Mouse (Mus musculus): ENCODE measurements around the gene Ell.

The Ell gene

DNA sequence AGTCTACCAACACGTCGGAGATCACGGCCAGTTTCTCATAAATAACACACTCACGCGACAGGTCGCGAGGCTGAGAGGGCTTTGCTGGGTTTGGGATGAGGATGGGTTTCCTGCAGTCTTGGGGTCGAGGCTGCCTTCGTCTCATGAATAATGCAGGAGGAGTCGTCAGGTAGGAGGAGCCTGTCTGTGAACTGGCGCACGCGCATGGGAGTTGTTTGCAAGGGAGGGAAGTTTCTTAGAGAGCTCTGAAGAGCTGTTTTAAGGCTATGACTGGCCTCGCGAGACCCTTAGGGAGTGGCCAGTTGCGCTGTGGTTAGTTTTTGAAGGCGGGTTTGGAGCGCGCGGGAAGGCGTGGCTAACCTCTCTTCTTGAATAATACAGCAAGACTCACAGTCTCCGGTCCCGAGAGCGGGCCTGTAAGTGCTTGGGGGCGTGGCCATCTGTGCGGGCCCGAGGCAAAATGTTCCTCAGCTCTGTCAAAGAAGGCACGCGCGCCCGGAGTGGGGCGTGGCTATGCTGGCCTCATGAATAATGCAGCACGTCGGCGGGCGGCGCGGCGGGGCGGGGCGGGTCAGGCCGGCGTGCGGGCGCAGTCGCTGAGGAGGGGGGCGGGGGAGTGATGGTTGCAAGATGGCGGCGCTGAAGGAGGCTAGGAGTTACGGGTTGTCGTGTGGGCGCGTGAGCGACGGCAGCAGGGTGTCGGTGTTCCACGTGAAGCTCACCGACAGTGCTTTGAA is at the start of gene Ell:
TSS of gene Ell (plus strand) at position 381 of the 737 bp plus-strand sequence.
- peak; percentile 100 for DNase-seq

DNA sequence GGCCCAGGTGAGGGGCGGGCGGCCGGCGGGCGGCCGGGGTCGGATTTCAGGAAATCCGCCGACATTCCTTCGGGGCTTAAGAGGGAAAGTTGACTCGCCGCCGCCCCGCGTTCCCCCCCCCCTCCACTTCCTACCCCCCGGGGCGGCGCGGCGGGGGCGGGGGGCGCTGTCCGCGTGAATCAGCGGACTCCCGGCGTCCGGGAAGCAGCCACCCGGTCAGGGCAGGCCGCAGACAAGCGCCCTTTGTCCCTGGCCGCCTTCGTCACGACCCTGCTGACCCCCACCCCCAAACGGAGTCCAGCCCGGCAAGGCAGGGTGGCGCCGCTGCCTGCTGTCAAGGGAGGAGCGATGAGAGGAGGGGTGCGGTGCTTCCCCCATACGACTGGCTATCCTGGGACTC is 49.7 kb upstream of the Ell start:
- DNase-seq = no peak

DNA sequence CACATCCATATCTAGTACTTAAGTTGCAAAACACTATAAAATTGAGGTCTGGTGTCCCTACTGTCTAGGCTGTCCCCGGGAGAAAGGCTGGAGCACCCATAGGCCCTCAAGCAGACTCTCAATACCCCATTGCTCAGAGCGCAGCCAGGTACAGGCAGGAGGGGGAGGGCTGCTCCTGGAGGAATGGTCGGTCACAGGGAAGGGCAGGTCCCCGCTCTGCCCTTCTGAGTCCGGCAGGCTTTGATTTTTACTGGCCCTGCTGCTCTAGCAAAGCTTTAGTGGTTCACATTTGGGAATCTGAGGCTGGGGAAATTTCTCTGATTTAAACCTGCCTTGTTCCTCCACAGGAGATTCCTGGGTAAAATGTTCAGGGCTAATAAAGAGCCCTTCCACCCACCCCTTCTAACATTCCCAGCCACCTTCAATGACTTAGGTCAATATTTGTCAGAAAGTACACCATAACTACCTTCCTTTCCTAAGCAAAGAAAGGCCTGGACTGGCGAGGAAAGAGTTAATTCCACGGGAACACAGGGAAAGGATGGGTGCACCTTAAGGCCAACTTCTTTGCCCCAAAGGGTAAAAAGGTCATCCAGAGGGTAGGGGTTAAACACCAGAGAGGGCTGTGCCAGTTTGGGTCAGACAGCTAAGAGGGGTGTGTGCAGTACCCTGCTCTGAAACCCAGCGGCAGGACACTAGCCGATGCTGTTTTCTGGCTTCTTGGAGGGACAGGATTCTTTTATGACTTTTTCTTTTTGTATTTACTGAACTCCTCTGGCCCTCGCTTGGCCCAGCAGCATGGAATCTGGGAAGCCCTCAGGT is 49.0 kb upstream of the Ell start:
- no peak for DNase-seq

DNA sequence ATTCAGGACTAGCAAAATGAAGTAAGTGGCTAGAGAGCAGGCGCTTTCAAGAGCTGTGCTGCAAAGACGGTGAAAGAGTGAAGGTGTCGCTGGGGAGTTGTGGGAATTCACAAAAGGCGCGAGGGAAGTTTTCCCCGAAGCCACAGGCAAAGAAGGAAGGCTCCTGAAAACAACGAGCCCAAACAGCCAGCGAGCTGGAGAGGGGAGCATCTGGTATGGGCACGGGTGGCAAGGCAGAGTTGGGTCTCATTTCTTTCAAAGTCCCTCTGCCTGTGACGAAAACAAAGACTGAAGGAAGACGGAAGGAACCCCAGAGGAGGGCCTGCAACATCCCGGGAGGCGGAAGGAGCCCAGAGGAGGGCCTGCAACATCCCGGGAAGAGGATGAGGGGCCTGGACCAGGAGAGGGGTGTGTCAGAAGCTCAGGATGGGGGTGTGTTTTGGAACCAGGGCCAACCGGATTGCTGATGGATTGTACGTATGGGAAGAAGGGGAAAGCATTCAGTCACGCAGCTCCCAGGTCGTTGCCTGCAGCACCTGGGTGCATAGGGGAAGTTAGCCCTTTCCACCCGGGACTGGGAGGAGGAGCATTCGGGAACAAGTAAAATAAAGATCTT is 48.3 kb upstream of the Ell start:
- DNase-seq = no peak

DNA sequence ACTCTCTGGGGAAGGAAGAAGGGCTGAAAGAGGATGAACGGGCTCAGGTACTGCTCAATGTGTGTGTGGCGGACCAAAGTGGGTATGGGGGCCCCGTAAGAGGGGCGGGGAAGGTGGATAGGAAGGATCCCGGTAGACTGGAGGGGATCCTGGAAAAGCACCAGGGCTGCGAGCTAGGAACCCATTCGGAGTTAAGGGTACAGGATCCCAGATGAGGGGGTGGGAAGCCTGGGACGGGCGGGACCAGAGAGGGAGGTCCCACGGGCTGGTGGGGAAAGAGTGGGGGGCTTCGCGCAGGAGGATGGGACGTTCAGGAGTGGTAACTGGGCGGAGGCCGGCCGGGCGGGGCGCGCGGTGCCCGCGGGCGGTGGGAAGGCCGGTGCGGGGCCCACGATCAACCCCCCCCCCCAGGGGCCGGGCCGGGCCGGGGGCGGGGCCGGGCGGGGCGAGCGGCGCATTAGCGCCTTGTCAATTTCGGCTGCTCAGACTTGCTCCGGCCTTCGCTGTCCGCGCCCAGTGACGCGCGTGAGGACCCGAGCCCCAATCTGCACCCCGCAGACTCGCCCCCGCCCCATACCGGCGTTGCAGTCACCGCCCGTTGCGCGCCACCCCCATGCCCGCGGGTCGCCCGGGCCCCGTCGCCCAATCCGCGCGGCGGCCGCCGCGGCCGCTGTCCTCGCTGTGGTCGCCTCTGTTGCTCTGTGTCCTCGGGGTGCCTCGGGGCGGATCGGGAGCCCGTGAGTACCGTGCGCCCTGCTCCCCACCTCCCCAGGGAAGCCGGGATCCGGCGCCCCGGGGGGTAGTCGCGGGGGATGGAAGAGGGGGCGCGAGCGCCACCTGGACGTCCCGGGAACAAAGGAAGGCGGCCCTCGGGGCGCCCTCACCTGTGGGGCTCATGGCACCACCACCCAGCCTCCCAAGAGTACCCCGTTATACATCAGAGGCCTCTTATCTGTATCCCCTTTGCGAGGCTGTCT is 46.3 kb upstream of the Ell start, which contains the start of gene Crlf1:
TSS of gene Crlf1 (plus strand) at position 495 of the 977 bp plus-strand sequence.
- DNase-seq = no peak

DNA sequence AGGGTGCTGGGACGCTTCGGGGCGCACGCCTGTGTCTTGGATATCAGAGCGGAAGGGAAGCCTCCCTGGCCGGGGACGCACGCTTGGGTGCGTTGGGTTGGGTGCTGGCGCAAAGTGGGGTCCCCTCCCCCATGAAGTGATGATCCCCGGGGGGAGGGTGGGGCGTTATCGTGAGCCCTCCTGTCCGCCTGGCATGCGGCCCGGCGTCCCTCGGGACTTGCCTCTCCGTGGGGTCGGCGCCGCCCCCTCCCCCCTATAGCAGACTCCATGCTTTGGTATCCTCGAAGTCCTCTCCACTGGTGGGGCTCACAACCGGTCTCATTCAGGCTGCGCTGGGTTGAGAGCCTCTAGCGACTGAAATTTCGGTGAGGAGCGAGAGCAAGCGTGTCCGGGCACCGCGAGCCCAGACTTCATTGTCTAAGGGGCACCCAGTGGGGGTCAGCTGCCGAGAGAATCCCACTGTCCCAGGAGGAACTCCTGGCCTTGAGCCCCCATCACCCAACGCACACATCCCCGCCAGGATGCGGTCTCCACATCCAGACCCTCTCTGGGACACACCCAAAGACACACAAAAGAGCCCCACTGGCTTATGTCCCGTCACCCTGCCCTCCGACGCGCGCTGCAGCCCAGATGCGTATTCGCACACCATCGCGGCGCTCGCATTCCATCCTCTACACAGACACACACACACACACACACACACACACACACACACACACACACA is 45.4 kb upstream of the Ell start:
- DNase-seq = no peak

DNA sequence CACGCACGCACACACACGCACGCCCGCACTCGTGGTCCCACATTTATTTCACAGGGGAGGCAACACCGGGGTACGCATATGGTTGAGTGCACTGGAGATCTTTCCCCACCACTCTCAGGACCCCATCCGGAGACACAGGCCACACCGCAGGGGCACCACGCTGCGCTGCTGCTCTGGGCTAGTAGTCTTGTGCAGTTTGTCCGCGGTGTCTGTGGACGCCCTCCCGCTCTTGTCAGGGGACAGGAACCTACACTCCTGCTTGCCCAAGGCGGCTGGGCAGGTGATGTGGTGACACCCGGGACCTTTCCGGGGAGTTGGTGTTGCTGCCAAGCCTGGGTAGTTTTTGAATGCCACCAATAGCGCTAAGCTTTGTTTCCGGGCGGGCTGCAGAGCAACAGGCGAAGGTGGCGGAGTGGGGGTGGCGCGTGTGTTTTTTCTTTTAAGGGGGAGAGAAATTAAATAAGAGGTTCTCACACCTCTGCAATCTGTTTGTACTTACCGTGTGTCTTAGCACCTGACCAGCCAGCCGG is 44.8 kb upstream of the Ell start:
- no peak for DNase-seq

DNA sequence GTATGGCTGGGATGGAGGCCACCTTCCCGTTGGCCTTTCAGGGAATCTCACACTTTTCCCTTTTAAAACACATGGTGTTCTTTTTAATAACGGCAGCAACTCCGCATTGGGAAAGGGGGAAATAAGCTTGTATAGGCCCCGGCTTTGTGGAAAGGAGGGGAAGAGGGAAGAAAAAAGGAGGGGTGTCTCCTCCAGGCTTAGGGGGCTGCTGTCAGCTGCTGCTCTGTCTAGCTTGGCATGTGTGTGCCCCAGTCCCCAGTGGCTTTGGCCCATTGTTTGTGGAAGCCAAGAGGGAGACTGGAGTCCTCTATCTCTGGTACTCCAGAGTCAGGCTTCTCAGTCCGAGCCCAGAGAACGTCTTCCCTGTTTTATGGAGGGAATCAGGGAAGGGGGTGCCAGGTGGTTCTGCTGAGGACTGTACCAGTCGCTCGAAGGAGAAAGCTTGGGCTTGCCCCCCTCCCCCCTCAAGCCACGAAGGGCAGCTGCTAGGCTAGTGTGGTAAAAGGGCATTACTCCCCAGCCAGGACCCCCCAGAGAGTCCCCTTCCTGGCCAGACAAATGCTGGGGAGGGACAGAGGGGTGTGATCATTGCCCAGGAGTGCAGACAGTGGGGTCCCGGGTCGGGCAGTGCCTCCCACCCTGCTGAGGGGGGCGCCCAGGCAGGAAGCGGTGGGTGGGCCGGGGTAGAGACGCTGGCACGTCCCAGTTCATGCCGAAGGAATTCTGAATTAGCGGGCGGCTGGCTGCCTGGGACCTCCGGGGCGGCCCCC is 44.1 kb upstream of the Ell start:
- no peak for DNase-seq

DNA sequence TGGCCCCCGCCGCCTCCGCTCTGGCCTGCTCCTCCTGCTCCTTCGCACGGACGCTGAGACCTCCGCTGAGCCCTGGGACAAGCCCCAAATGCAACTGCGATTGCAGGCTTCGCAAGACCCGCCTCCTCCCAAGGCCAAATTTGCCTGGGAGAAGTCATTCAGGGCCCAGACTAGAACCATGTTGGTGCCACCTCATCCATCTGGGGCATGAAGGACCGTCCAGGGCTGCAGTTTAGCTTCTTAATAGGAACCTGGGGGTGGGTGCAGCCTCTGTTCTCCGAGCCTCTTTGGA is 43.5 kb upstream of the Ell start:
- no peak for DNase-seq

DNA sequence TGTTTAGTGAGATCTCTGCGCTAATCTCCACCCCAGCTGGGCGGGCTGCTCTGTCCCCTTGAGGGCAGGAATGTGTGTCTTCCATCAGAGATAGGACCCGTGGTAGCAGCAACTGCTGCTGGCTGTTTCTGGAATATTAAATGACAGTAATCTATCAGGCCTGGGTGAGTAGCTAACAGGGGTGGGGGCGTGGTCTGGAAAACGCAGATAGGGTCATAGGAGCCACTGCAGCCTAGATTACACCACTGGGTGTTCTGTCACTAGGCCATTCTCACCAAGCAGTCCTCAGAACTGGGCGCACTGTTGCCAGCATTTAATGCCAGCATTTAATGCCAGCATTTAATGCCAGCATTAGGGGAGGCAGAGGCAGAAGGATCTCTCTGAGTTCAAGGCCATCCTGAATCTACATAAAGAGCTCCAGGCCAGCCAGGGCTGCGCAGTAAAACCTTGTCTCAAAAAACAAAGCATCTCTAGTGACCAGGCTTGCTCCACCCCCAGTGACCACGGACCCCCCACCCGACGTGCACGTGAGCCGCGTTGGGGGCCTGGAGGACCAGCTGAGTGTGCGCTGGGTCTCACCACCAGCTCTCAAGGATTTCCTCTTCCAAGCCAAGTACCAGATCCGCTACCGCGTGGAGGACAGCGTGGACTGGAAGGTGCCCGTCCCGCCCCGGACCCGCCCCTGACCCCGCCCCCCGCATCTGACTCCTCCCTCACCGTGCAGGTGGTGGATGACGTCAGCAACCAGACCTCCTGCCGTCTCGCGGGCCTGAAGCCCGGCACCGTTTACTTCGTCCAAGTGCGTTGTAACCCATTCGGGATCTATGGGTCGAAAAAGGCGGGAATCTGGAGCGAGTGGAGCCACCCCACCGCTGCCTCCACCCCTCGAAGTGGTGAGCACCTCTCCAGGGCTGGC is 38.6 kb upstream of the Ell start:
- DNase-seq = no peak

DNA sequence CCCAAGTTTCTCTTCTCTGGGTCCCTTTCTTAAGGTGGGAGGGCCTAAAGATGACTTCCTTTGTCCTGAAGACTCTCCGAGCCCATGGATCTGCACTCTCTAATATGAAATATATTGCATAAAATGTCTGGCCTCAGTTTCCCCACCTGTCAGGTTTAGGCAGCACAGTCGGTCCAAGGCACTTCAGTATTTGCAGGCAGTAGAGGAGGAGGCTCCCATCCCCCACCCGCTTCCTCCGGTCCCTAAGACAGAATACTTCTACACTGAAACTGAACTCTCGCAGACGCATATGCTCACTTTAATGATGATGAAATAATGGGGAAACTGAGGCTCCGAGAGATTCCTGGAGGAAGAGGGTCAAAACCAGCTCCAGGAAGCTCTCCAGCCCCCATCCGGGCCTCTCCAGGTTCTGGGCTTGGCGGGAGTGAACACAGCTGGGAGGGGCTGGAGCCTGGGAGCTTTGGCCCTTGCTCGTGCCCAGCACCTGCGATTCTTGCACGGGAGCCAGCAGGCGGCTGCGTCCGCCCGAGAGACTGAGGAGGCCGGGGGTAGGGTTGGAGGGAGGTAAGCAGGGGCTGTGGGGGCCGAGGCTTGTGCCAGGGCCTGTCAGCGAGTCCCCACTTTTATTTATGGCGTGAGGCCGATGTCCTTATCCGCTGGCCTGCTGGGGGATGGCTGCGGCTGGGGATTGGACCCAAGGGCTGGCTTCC is 37.3 kb upstream of the Ell start:
- no peak for DNase-seq

DNA sequence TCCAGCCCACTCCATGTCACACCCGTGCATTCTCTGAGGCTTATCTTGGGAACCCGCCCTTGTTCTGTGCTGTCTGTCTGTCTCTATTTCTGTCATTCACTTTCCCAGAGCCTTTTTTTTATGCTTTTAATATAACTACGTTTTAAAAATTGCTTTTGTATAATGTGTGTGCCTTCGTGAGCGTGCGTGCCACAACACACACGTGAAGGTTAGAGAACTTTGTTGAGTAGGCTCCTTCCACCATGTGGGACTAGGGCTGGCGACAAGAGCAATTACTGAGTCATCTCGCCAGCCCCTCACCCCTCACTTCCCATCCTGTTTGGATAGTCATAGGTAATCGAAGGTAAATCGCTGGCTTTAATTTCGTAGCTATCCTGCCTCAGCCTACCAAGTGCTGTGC is 36.7 kb upstream of the Ell start:
- no peak for DNase-seq

DNA sequence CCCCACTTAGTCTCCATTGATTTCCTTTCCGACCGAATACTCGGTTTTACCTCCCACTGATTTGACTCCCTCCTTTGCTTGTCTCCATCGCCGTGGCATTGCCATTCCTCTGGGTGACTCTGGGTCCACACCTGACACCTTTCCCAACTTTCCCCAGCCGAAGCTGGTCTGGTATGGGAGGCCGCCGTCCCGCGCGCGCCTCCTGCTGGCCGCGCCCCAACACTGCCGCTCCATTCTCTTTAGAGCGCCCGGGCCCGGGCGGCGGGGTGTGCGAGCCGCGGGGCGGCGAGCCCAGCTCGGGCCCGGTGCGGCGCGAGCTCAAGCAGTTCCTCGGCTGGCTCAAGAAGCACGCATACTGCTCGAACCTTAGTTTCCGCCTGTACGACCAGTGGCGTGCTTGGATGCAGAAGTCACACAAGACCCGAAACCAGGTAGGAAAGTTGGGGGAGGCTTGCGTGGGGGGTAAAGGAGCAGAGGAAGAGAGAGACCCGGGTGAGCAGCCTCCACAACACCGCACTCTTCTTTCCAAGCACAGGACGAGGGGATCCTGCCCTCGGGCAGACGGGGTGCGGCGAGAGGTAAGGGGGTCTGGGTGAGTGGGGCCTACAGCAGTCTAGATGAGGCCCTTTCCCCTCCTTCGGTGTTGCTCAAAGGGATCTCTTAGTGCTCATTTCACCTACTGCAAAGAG is 36.1 kb upstream of the Ell start:
- peak; percentile 73 for DNase-seq

DNA sequence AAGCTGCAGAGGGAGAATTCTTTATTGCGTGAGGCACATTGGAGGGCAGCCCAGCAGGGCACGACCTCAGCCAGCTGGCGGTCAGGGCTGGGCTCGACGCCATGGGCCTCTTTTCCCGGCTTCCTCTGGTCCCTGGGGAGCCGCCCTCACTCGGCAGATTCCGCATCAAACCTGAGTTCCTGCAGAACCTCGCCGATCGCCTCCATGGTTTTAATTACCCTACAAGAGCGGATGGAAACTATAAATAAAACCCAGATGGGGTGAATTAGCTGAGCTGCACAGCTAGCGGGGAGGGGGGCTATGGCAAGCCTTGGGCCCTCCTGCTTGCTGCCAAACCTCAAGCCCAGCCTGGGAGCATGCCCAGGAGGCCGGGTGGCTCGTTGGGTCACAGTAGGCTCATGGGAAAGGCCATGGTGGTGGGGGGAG is 35.0 kb upstream of the Ell start:
- peak; percentile 61 for DNase-seq

DNA sequence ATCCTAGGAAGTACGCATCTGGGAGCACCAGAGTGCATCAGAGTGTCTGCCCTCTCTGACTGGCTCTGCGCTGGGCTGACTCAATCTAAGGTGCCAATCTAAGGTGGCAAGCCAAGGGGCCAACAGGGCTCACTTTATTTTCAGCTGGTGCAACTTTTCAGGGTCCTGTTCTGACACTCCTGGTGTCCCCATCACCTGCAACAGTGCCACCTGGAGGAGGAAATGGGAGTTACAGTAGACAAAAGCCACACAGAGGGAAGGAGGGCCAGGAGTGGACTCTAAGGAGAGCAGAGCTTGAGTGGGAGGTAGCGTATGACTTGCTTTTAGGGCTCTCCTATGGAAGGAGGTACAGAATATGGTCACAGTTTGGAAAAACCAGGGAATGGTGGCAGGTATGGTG is 34.4 kb upstream of the Ell start:
- DNase-seq = peak; percentile 83

DNA sequence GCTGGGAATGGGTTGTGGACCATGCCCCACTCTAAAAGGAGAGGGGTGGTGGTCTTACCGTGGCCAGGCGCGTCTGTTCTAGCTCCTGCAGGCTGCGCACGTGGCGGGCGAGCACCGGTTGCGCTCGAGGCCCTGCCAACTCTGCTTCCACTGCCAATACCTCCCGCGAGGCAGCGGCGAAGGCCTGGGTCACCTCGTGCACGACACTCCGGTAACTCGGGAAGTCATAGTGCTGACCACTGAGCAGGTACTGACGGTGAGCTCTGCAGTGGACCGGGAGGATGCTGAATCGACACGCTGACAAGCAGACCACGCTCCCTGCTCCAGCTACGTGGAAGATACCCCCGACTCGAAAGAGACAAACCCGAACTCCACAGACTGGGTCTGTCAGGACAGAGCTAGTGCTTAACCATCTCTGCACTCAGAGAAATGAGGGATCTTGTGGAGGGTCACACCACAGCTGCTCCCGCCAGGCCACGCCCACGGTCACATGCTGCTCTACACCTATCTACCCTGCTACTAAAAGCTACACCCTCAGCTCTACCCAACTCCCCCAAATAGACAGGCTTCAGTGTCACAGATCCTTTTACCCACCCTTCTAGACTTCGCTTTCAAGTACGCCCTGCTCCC is 33.4 kb upstream of the Ell start:
- DNase-seq = no peak

DNA sequence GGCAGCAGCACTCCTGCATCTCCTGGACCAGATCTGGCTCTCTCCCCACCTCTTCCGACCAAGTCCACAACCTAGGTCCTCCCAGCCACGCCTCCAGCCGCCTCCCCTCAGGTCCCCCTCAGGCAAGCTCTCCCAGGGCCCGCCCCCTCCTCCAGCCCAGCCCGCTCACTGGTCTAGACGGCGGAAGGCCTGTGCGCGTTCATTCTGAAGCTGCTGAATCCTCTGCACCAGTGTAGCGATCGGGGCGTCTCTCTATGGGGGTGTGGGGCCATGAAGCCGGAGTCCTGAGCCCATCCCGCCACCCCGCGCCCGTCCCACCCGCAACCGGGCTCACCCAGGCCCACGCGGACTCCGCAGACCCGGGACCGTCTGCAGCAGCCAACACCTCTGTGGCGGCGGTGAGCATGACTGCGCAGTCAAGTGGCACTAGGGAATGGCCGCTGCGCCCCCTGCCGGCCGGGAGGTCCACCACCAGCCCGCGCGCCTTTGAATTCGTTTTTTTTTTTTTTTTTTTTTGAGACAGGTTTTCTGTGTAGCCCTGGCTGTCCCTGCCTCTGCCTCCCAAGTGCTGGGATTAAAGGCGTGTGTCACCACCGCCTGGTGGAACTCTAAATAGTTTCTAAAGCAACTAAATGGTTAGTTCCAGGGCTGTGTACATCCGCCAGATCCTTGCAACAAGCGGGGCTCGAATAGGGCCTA is 32.8 kb upstream of the Ell start, which contains the start of gene Rex1bd:
TSS of gene Rex1bd (minus strand) at position 425 of the 699 bp plus-strand sequence.
- peak; percentile 96 for DNase-seq

Measured in kidney, adult 9 months (tissue).